Mouse (Mus musculus) stomach, postnatal 0 days (tissue): ENCODE data around the gene Aig1. TPM values are rescaled to one million over a fixed set of nuclear protein-coding genes. Genes with fewer than 3 reads are reported as not detected.
A peak's percentile ranks its signal among the peaks of the same experiment; 100 is the strongest.

Experiments used
- ATAC-seq: fragments of 200-750 bp; cut with Nextera tagmentation; 2 replicates; pipeline ENCODE4 v1.8.0; 2017; ENCODE audit not compliant: low FRiP score, low TSS enrichment
- DNase-seq: peaks from one replicate; pipeline ENCODE4 v3.0.0-alpha.2; 2016; ENCODE audit warnings: low spot score
- H3K27ac ChIP-seq: fragments of 300-500 bp; sonication (generic); replicated peaks from 2 replicates; pipeline ENCODE4 v1.5.1; 2014; ENCODE audit warnings: mild to moderate bottlenecking, control low read depth
- H3K27me3 ChIP-seq: fragments of 300-500 bp; sonication (generic); 2 replicates; pipeline ENCODE4 v1.6.1; 2014; ENCODE audit warnings: low read length; ENCODE audit not compliant: control insufficient read depth, insufficient read depth
- H3K36me3 ChIP-seq: fragments of 300-500 bp; sonication (generic); 2 replicates; pipeline ENCODE4 v1.6.1; 2014; ENCODE audit warnings: low read length, mixed read lengths; ENCODE audit not compliant: control insufficient read depth, insufficient read depth
- H3K4me1 ChIP-seq: fragments of 300-500 bp; sonication (generic); replicated peaks from 2 replicates; pipeline ENCODE4 v1.6.1; 2014; ENCODE audit warnings: antibody characterized with exemption; ENCODE audit not compliant: control insufficient read depth, insufficient read depth
- H3K4me2 ChIP-seq: fragments of 300-500 bp; sonication (generic); replicated peaks from 2 replicates; pipeline ENCODE4 v1.6.1; 2014; ENCODE audit warnings: low read depth, mild to moderate bottlenecking, control low read depth, moderate library complexity
- H3K4me3 ChIP-seq: fragments of 300-500 bp; sonication (generic); 2 replicates; pipeline ENCODE4 v1.5.1; 2014; ENCODE audit warnings: low read depth, low read length, control low read depth
- H3K9ac ChIP-seq: fragments of 300-500 bp; sonication (generic); 2 replicates; pipeline ENCODE4 v1.6.1; 2014; ENCODE audit warnings: mild to moderate bottlenecking, low read length, control low read depth, mixed read lengths
- H3K9me3 ChIP-seq: fragments of 300-500 bp; sonication (generic); 2 replicates; pipeline ENCODE4 v1.6.1; 2016; ENCODE audit warnings: low read length; ENCODE audit not compliant: control insufficient read depth
- CTCF ChIP-seq: IDR thresholded peaks from 2 replicates; pipeline ENCODE4 v1.5.1; 2016; ENCODE audit warnings: antibody characterized with exemption, low read depth, mild to moderate bottlenecking, moderate library complexity
- EP300 ChIP-seq: optimal IDR thresholded peaks from 2 replicates; pipeline ENCODE3; 2016; ENCODE audit warnings: antibody characterized with exemption
- WGBS: fragments of 180-500 bp; shearing (Covaris S2); extraction: QIAGEN DNeasy Blood & Tissue Kit; methylation state at CpG from one replicate; pipeline ENCODE4 v1.1.7; 2014; 5-methylcytosine and 5-hydroxymethylcytosine counted together
- polyA plus RNA-seq: library from polyadenylated mRNA; unstranded; fragments of >200 nt; fragmentation: Nextera tagmentation; extraction: Ambion mirVana; gene quantifications from 2 replicates; pipeline ENCODE4 v1.2.1, GENCODE M21; 2015

Gene Aig1
- polyA plus RNA-seq, 1 experiment from 2014 or later = 33.3 TPM

DNA sequence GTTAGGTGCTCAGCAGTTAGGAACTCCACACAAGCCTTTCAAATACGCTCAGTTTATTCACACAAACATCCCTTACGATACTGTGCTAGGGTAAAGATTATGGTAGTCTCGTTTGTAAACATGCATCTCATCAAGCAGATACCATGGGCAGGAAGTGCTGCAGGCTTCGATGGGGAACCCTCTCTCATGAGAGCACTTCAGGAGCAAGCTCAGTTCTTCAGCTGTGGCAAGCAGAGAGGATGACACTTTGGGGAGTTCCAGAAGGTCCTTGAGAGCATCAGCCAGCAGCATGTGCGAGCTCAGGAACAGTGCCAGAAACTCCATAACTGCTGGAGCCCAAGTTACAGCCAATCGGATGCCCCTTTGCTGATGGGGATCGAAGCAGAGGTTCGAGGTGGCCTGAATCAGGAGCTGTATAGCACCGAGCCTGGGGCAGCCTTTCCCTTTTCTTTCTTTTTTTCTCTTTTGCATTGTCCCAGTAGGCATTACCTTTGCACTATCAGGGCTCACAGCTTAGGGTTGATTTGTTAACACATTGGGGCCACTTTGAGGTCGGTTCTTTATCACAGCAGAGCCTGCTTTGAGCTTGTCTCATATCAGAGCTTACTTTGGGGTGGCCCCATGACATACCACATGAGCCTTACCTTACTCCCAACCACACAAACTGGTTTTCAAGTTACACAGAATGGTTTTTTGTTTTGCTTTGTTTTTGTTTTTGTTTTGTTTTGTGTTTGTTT is 5.7 kb upstream of the Aig1 start:
- Histone ChIP-seq H3K4me2 (no peak overlapping the region), H3K27me3 (no peaks in the 10 kb centered on the region), H3K4me1 (no peaks in the 10 kb centered on the region), H3K27ac (no peak overlapping the region), H3K4me3 (no peak overlapping the region), H3K9ac (no peak overlapping the region), H3K36me3 (no peaks in the 10 kb centered on the region), H3K9me3 (no peaks in the 10 kb centered on the region)
- DNase-seq = no peak
- ATAC-seq = no peak
- WGBS = 54% methylated on average over 10 of the region's 10 CpGs
- TF ChIP-seq EP300 (no peak), CTCF (no peak)

DNA sequence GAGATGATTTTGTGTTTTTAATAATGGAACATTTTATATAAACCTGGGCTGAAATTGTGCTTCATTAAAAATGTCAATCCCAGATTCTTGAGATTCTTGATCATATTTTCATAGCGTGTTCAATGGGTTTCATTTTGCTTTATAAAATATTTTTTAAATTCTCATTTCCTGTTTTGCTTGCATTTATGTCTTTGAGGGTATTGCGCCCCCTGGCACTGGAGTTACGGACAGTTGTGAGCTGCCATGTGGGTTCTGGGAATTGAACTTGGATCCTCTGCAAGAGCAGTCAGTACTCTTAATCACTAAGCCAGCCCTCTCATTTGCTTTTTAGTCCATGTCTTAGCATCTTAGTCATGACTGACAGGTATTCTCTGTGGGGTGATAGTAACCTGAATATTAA is 1.8 kb upstream of the Aig1 start:
- no peak overlapping the region for H3K4me3 ChIP-seq
- no peaks in the 10 kb centered on the region for H3K36me3 ChIP-seq
- WGBS = 88% methylated on average over 3 of the region's 3 CpGs
- H3K9me3 ChIP-seq = no peaks in the 10 kb centered on the region
- H3K9ac ChIP-seq = no peak overlapping the region
- no peak overlapping the region for H3K4me2 ChIP-seq
- H3K27ac ChIP-seq = no peak overlapping the region
- peaks cover 3% of the 10 kb centered on the region; the same call in 1 of the 2 replicates for H3K4me1 ChIP-seq
- TF ChIP-seq EP300 (no peak), CTCF (peak; percentile 24; the same call in 1 of the 2 replicates)
- no peak for DNase-seq
- ATAC-seq = no peak
- H3K27me3 ChIP-seq = no peaks in the 10 kb centered on the region

GRCm38 (mm10) chr10:13869322-13870035 is 699 bp upstream of the Aig1 start:
- no peaks in the 10 kb centered on the region for H3K36me3 ChIP-seq
- peak overlapping the region; percentile 69 for H3K4me3 ChIP-seq
- peak overlapping the region; percentile 76 for H3K27ac ChIP-seq
- H3K27me3 ChIP-seq = no peaks in the 10 kb centered on the region
- no peak for DNase-seq
- no peak for TF ChIP-seq EP300
- TF ChIP-seq CTCF = no peak
- peak overlapping the region; percentile 77 for H3K4me2 ChIP-seq
- peak; percentile 50 for ATAC-seq
- peak overlapping the region; percentile 77 for H3K9ac ChIP-seq
- H3K4me1 ChIP-seq = peaks cover 3% of the 10 kb centered on the region; the same call in 1 of the 2 replicates
- no peaks in the 10 kb centered on the region for H3K9me3 ChIP-seq
- WGBS = 15% methylated on average over 13 of the region's 13 CpGs

DNA sequence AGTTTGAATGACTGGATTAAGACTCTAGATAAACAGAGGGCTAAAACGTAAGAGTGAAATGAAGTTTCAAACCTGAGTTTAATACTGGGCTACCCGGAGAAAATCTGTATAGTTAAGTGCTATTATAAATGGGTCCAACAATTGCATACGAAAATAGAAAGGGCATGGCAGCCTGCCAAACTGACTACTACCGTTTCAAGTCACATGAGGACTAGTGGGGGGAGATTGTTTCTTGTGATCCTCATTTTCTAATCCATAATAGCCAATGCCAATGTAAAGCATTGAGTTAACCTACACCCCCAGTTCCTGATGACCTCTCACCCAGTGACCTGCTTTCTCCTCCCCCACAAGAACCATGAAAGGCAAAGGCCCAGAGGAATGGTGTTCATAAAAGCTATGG is 2.4 kb downstream of the Aig1 start:
- TF ChIP-seq CTCF (no peak), EP300 (no peak)
- no peak overlapping the region for H3K4me3 ChIP-seq
- ATAC-seq = no peak
- 21% methylated on average over 4 of the region's 4 CpGs for WGBS
- no peaks in the 10 kb centered on the region for H3K27me3 ChIP-seq
- no peaks in the 10 kb centered on the region for H3K9me3 ChIP-seq
- no peak for DNase-seq
- peaks cover 5% of the 10 kb centered on the region; the same call in 1 of the 2 replicates for H3K4me1 ChIP-seq
- no peak overlapping the region for H3K27ac ChIP-seq
- H3K4me2 ChIP-seq = no peak overlapping the region
- H3K9ac ChIP-seq = no peak overlapping the region
- no peaks in the 10 kb centered on the region for H3K36me3 ChIP-seq

GRCm38 (mm10) chr10:13861115-13861909 is 7.5 kb downstream of the Aig1 start:
- Histone ChIP-seq H3K4me2 (no peak overlapping the region), H3K4me3 (no peak overlapping the region), H3K4me1 (0 out of 2 replicates have a peak, but pooled peaks cover 2% of the 10 kb centered on the region), H3K9me3 (no peaks in the 10 kb centered on the region), H3K27me3 (no peaks in the 10 kb centered on the region), H3K9ac (no peak overlapping the region), H3K27ac (no peak overlapping the region), H3K36me3 (no peaks in the 10 kb centered on the region)
- TF ChIP-seq CTCF (no peak), EP300 (no peak)
- WGBS = 32% methylated on average over 11 of the region's 11 CpGs
- ATAC-seq (peak; percentile 67; the same call in 1 of the 2 replicates), DNase-seq (peak; percentile 33)
